Mouse (Mus musculus) hindbrain, embryonic 15.5 days (tissue): ENCODE data around the gene Ppef2. TPM values are rescaled to one million over a fixed set of nuclear protein-coding genes. Genes with fewer than 3 reads are reported as not detected.

Experiments used
- ATAC-seq: fragments of 200-750 bp; cut with Nextera tagmentation; 2 replicates; pipeline ENCODE4 v1.8.0; 2017; ENCODE audit warnings: low read depth, moderate number of reproducible peaks, moderate TSS enrichment; ENCODE audit not compliant: low FRiP score
- H3K27ac ChIP-seq: fragments of 300-500 bp; sonication (generic); replicated peaks from 2 replicates; pipeline ENCODE4 v1.5.1; 2015; ENCODE audit warnings: mild to moderate bottlenecking, inconsistent platforms
- H3K27me3 ChIP-seq: fragments of 300-500 bp; sonication (generic); 2 replicates; pipeline ENCODE4 v1.6.1; 2015; ENCODE audit warnings: control low read depth, inconsistent platforms
- H3K36me3 ChIP-seq: fragments of 300-500 bp; sonication (generic); 2 replicates; pipeline ENCODE4 v1.6.1; 2015; ENCODE audit warnings: control low read depth, inconsistent platforms
- H3K4me1 ChIP-seq: fragments of 300-500 bp; sonication (generic); replicated peaks from 2 replicates; pipeline ENCODE4 v1.6.1; 2015; ENCODE audit warnings: control low read depth, inconsistent platforms
- H3K4me2 ChIP-seq: fragments of 300-500 bp; sonication (generic); 2 replicates; pipeline ENCODE4 v1.6.1; 2015; ENCODE audit warnings: moderate library complexity, mild to moderate bottlenecking, inconsistent platforms
- H3K4me3 ChIP-seq: fragments of 300-500 bp; sonication (generic); 2 replicates; pipeline ENCODE4 v1.5.1; 2015; ENCODE audit warnings: mild to moderate bottlenecking, inconsistent platforms
- H3K9ac ChIP-seq: fragments of 300-500 bp; sonication (generic); 2 replicates; pipeline ENCODE4 v1.6.1; 2015; ENCODE audit warnings: inconsistent platforms
- H3K9me3 ChIP-seq: fragments of 300-500 bp; sonication (generic); 2 replicates; pipeline ENCODE4 v1.6.1; 2016; ENCODE audit warnings: control low read depth, inconsistent platforms
- WGBS: fragments of 180-500 bp; shearing (Covaris S2); methylation state at CpG from one replicate; pipeline ENCODE4 v1.1.7; 2015; 5-methylcytosine and 5-hydroxymethylcytosine counted together
- polyA plus RNA-seq: library from polyadenylated mRNA; unstranded; fragments of >200 nt; fragmentation: Nextera tagmentation; extraction: Ambion mirVana; gene quantifications from 2 replicates; pipeline ENCODE4 v1.2.1, GENCODE M21; 2015

Gene Ppef2
- polyA plus RNA-seq, 1 experiment from 2014 or later, result 0.52 TPM

GRCm38 (mm10) chr5:92263761-92264359 is 7.8 kb upstream of the Ppef2 start:
- Histone ChIP-seq H3K36me3 (no peaks in the 10 kb centered on the region), H3K27ac (peak overlapping the region; percentile 66), H3K4me3 (no peak overlapping the region), H3K4me1 (peaks cover 11% of the 10 kb centered on the region; the same call in 1 of the 2 replicates), H3K9me3 (no peaks in the 10 kb centered on the region), H3K9ac (no peak overlapping the region), H3K27me3 (no peaks in the 10 kb centered on the region), H3K4me2 (no peak overlapping the region)
- WGBS, result 10% methylated on average over 4 of the region's 4 CpGs
- ATAC-seq, result peak; percentile 92

GRCm38 (mm10) chr5:92262646-92263045 is 6.6 kb upstream of the Ppef2 start:
- Histone ChIP-seq H3K4me2 (no peak overlapping the region), H3K9ac (no peak overlapping the region), H3K27ac (no peak overlapping the region), H3K27me3 (no peaks in the 10 kb centered on the region), H3K4me3 (no peak overlapping the region), H3K4me1 (peaks cover 11% of the 10 kb centered on the region; the same call in 1 of the 2 replicates), H3K36me3 (no peaks in the 10 kb centered on the region), H3K9me3 (no peaks in the 10 kb centered on the region)
- WGBS, result 93% methylated on average over 8 of the region's 8 CpGs
- ATAC-seq, result no peak

- no peak overlapping the region for H3K27ac ChIP-seq
- H3K9ac ChIP-seq, result no peak overlapping the region
- H3K4me3 ChIP-seq, result no peak overlapping the region
- 64% methylated on average over 6 of the region's 6 CpGs for WGBS
- H3K9me3 ChIP-seq, result 0 out of 2 replicates have a peak, but pooled peaks cover 3% of the 10 kb centered on the region
- no peak overlapping the region for H3K4me2 ChIP-seq
- H3K4me1 ChIP-seq, result peaks cover 9% of the 10 kb centered on the region
- ATAC-seq, result no peak
- no peaks in the 10 kb centered on the region for H3K27me3 ChIP-seq
- no peaks in the 10 kb centered on the region for H3K36me3 ChIP-seq
Measured at GRCm38 (mm10) chr5:92254476-92254875, 1.6 kb downstream of the Ppef2 start.

GRCm38 (mm10) chr5:92252797-92253343 is 3.2 kb downstream of the Ppef2 start:
- WGBS, result 16% methylated on average over 18 of the region's 18 CpGs
- H3K36me3 ChIP-seq, result no peaks in the 10 kb centered on the region
- H3K27ac ChIP-seq, result peak overlapping the region; percentile 20; the same call in 1 of the 2 replicates
- H3K27me3 ChIP-seq, result no peaks in the 10 kb centered on the region
- H3K9me3 ChIP-seq, result 0 out of 2 replicates have a peak, but pooled peaks cover 3% of the 10 kb centered on the region
- H3K4me3 ChIP-seq, result peak overlapping the region; percentile 25
- H3K4me2 ChIP-seq, result peak overlapping the region; percentile 53
- peaks cover 9% of the 10 kb centered on the region for H3K4me1 ChIP-seq
- no peak overlapping the region for H3K9ac ChIP-seq
- peak; percentile 85 for ATAC-seq

DNA sequence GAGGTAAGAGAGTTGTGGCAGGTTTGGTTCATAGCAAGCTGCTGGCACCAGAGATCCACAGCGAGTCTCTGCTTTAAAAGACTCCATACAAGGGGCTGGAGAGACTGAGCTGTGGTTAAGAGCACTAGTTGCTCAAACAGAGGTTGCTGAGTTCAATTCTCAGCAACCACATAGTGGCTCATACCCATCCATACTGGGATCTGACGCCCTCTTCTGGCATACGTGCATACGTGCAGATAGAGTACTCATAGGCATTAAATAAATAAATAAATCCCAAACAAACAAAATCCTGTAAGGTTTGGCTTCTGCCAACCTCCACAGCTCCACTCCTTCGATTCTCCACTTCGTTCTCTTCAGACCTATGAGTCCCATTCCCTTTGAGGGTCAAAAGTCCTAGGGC is 4.0 kb downstream of the Ppef2 start:
- no peak overlapping the region for H3K27ac ChIP-seq
- no peak overlapping the region for H3K4me2 ChIP-seq
- no peak for ATAC-seq

GRCm38 (mm10) chr5:92248614-92249013 is 7.5 kb downstream of the Ppef2 start:
- Histone ChIP-seq H3K9ac (no peak overlapping the region), H3K27me3 (no peaks in the 10 kb centered on the region), H3K36me3 (no peaks in the 10 kb centered on the region), H3K4me2 (no peak overlapping the region), H3K9me3 (0 out of 2 replicates have a peak, but pooled peaks cover 3% of the 10 kb centered on the region), H3K4me3 (no peak overlapping the region), H3K4me1 (peaks cover 9% of the 10 kb centered on the region), H3K27ac (no peak overlapping the region)
- 88% methylated on average over 11 of the region's 11 CpGs for WGBS
- no peak for ATAC-seq

More for the DNA sequence above, 4.0 kb downstream of the Ppef2 start:
- Histone ChIP-seq H3K27me3 (no peaks in the 10 kb centered on the region), H3K36me3 (no peaks in the 10 kb centered on the region), H3K4me3 (no peak overlapping the region), H3K9ac (no peak overlapping the region), H3K9me3 (0 out of 2 replicates have a peak, but pooled peaks cover 3% of the 10 kb centered on the region), H3K4me1 (peaks cover 9% of the 10 kb centered on the region)
- 94% methylated on average over 6 of the region's 6 CpGs for WGBS

DNA sequence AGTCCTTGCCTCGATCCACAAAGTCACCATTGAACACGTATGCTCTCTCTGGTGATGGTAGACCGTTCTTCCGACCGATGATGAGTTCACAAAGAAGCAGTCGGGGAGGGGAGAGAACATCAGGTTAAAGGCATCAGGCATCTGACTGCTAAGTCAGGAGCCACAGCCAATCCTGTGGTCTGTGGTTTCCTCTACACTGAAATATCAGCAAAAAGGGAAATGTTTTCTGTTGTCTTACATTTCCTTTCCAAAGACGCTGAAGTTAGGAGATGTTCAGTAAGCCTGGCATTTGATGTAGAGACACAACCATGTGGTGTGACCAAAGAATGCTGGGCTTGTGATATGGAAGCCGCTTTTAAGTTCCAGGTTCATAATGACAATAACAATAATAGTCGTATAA is 10.6 kb downstream of the Ppef2 start:
- Histone ChIP-seq H3K9ac (no peak overlapping the region), H3K27me3 (no peaks in the 10 kb centered on the region), H3K9me3 (0 out of 2 replicates have a peak, but pooled peaks cover 3% of the 10 kb centered on the region), H3K27ac (no peak overlapping the region), H3K4me2 (no peak overlapping the region), H3K4me3 (no peak overlapping the region), H3K4me1 (no peaks in the 10 kb centered on the region), H3K36me3 (no peaks in the 10 kb centered on the region)
- whole genome bisulfite sequencing, result 92% methylated on average over 9 of the region's 9 CpGs
- no peak for ATAC-seq

DNA sequence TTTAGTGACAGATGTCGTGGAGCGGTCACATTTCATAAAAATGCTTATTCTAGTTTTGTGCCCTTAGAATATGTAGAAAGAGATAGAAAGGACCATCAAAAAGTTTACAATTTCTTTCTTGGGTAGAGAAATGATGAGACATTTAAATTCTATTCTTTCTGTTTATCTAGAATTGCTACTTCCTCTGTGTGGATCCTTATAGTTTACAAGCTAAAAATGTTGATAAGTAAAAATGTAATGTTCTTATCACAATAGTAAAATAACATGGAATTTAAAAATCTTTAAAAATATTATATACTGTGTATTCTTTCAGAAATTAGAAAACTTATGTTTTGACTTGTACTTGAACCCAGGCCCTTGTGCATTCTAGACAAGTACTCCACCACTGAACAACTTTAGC is 11.2 kb downstream of the Ppef2 start:
- WGBS, result 98% methylated on average over 2 of the region's 2 CpGs
- 0 out of 2 replicates have a peak, but pooled peaks cover under 1% of the 10 kb centered on the region for H3K9me3 ChIP-seq
- H3K4me1 ChIP-seq, result no peaks in the 10 kb centered on the region
- ATAC-seq, result no peak
- no peak overlapping the region for H3K4me3 ChIP-seq
- H3K9ac ChIP-seq, result no peak overlapping the region
- H3K4me2 ChIP-seq, result no peak overlapping the region
- H3K36me3 ChIP-seq, result no peaks in the 10 kb centered on the region
- H3K27ac ChIP-seq, result no peak overlapping the region
- no peaks in the 10 kb centered on the region for H3K27me3 ChIP-seq

- H3K4me1 ChIP-seq, result no peaks in the 10 kb centered on the region
- no peaks in the 10 kb centered on the region for H3K27me3 ChIP-seq
- WGBS, result 92% methylated on average over 12 of the region's 12 CpGs
- H3K9ac ChIP-seq, result no peak overlapping the region
- H3K27ac ChIP-seq, result no peak overlapping the region
- no peaks in the 10 kb centered on the region for H3K36me3 ChIP-seq
- no peak overlapping the region for H3K4me3 ChIP-seq
- no peak for ATAC-seq
- no peak overlapping the region for H3K4me2 ChIP-seq
- H3K9me3 ChIP-seq, result no peaks in the 10 kb centered on the region
Measured at GRCm38 (mm10) chr5:92240769-92241168, 15.3 kb downstream of the Ppef2 start.

DNA sequence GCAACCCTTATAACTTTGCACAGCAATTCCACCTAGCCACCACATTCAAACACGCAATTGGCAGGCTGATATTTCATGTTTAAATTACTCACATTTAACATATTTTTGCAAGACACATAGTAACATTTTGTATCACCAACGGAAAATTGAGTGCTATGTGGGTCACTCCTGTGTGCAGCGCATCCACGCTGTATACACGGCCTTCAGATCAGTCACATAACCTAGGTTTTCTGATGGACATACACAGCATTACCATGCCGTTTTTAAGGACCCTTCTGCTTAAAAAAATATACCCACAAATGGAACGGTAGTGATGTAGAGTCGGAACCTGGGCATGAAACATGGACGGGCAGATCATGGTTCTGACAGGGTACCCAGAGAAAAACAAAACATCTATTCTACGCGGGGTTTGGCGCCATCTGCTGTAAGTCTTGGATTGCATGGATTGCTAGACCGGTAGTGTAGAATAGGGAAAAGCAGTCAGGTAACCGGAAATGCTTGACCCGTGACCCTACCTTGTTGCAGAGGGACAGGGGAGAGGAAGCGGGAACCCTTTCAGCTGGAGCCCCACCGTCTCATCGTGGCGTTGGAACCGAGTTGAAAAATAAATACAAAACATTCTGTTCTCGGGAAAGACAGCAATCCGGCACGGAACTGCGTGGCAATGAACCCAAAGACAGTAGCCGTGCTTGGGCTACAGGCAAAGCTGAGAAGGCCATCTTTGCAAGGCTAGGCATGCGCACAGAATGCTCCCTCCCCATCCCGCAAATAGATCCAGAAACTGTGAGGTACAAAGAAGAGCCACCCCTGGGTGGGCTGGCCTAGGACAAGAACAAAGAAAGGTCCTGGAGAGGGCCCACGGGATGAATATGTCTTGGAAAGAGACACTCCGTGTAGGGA is 16.5 kb downstream of the Ppef2 start:
- no peak overlapping the region for H3K27ac ChIP-seq
- H3K36me3 ChIP-seq, result no peaks in the 10 kb centered on the region
- H3K4me1 ChIP-seq, result no peaks in the 10 kb centered on the region
- ATAC-seq, result peak; percentile 86
- H3K27me3 ChIP-seq, result no peaks in the 10 kb centered on the region
- no peak overlapping the region for H3K9ac ChIP-seq
- 41% methylated on average over 29 of the region's 29 CpGs for WGBS
- H3K4me2 ChIP-seq, result peak overlapping the region; percentile 21
- no peak overlapping the region for H3K4me3 ChIP-seq
- no peaks in the 10 kb centered on the region for H3K9me3 ChIP-seq

DNA sequence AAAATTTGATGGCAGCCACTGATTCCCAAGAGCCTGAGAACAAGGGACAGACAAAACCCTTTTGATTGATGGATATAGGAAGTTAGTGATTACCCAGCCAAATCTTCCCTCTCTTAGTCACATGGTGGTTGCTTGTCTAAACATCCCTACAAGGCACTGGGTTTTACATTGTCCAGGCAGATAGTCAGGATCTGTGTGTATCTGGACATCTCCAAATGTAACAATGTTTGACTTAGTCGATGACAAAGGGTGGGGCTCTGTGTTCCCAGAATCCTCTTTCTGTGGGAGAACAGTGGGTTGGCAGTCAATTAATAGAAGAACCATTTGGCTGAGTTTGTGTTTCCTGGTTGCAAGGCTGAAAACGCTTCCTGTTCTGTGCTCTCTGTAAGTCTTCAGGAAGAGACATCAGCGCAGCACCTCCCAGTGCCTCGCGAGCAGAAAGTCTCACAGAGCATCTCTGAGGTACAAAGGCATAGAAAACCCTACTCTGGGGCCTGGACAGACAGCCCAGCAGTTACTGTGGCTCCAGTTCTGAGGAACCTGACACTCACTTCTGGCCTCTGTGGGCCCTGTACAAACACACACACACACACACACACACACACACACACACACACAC is 21.0 kb downstream of the Ppef2 start:
- H3K36me3 ChIP-seq, result no peaks in the 10 kb centered on the region
- H3K27me3 ChIP-seq, result no peaks in the 10 kb centered on the region
- ATAC-seq, result no peak
- H3K4me3 ChIP-seq, result no peak overlapping the region
- no peak overlapping the region for H3K9ac ChIP-seq
- no peak overlapping the region for H3K4me2 ChIP-seq
- WGBS, result 70% methylated on average over 5 of the region's 5 CpGs
- no peak overlapping the region for H3K27ac ChIP-seq
- H3K4me1 ChIP-seq, result no peaks in the 10 kb centered on the region
- H3K9me3 ChIP-seq, result no peaks in the 10 kb centered on the region

DNA sequence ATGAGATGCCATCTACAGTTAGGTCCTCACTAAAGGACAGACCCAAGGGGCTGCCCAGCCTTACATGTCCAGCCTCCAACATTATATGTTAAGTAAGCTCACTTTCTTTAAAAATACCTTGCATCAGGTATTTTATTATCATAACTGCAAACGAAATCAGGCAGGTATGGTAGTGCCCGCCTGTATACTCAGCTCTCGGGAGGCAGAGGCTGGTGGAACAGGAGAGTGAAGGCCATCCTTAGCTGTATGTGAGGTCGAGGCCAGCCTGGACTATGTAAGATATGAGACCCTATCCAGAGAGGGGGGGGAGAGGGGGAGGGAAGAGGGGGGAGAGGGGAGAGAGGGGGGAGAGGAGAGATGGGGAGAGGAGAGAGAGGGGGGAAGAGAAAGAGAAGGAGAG is 22.7 kb downstream of the Ppef2 start:
- H3K4me1 ChIP-seq, result no peaks in the 10 kb centered on the region
- no peak for ATAC-seq
- H3K9ac ChIP-seq, result no peak overlapping the region
- no peak overlapping the region for H3K4me2 ChIP-seq
- no peaks in the 10 kb centered on the region for H3K9me3 ChIP-seq
- H3K27me3 ChIP-seq, result no peaks in the 10 kb centered on the region
- no peaks in the 10 kb centered on the region for H3K36me3 ChIP-seq
- H3K27ac ChIP-seq, result no peak overlapping the region
- H3K4me3 ChIP-seq, result no peak overlapping the region
- WGBS, result 82% methylated on average over 4 of the region's 4 CpGs
